Mouse (Mus musculus): ENCODE data around the gene Ccdc8. TPM values are rescaled to one million over a fixed set of nuclear protein-coding genes. Genes with fewer than 3 reads are reported as not detected.

The Ccdc8 gene
- 3.1 and 4.5 TPM in 2 replicates for polyA plus RNA-seq (2014; fragmentation: Nextera tagmentation; extraction: Ambion mirVana)

GRCm38 (mm10) chr7:16992451-16992807 is at the start of gene Ccdc8:
Gene Ccdc8, plus strand, starts transcription at chr7:16992708.
- Histone ChIP-seq H3K4me3 (replicated peaks; ENCODE audit: low read depth, low read length) (peak within 1 kb of the TSS; percentile 33; the same call in 1 of the 2 replicates), H3K9ac (replicated peaks; ENCODE audit: low read length) (peak within 1 kb of the TSS; percentile 45), H3K9me3 (ENCODE audit: control insufficient read depth, low read length) (no peaks in the 10 kb centered on the region), H3K4me1 (ENCODE audit: control insufficient read depth, insufficient read depth, low read length) (peaks cover 32% of the 10 kb centered on the region), H3K36me3 (ENCODE audit: control insufficient read depth, insufficient read depth, low read length) (no peaks in the 10 kb centered on the region), H3K4me2 (ENCODE audit: low read length) (peak within 1 kb of the TSS; percentile 49), H3K27me3 (ENCODE audit: control insufficient read depth, insufficient read depth, low read length) (no peaks in the 10 kb centered on the region), H3K27ac (replicated peaks; ENCODE audit: low read depth, low read length) (peak within 1 kb of the TSS; percentile 67)
- DNase-seq, result no peak
- ATAC-seq (ENCODE audit: low FRiP score, low TSS enrichment), result no peak
- WGBS, result 95% methylated on average over 5 of the region's 5 CpGs

GRCm38 (mm10) chr7:16942861-16943260 is 49.6 kb upstream of the Ccdc8 start:
- H3K36me3 ChIP-seq (ENCODE audit: control insufficient read depth, insufficient read depth, low read length), result no peaks in the 10 kb centered on the region; the same call in 1 of the 2 replicates
- H3K4me3 ChIP-seq (replicated peaks; ENCODE audit: low read depth, low read length), result no peak overlapping the region
- H3K27ac ChIP-seq (replicated peaks; ENCODE audit: low read depth, low read length), result peak overlapping the region; percentile 97
- no peak for ATAC-seq (ENCODE audit: low FRiP score, low TSS enrichment)
- no peak overlapping the region for H3K9ac ChIP-seq (replicated peaks; ENCODE audit: low read length)
- 30% methylated on average over 4 of the region's 4 CpGs for WGBS
- H3K4me1 ChIP-seq (ENCODE audit: control insufficient read depth, insufficient read depth, low read length), result peaks cover 75% of the 10 kb centered on the region
- H3K27me3 ChIP-seq (ENCODE audit: control insufficient read depth, insufficient read depth, low read length), result no peaks in the 10 kb centered on the region
- DNase-seq, result peak; percentile 83
- 0 out of 2 replicates have a peak overlapping the region, but pooled peaks have one; percentile 17 for H3K4me2 ChIP-seq (ENCODE audit: low read length)
- H3K9me3 ChIP-seq (ENCODE audit: control insufficient read depth, low read length), result no peaks in the 10 kb centered on the region

- peak within 1 kb of the TSS; percentile 94 for H3K9ac ChIP-seq (replicated peaks; ENCODE audit: low read length)
- no peaks in the 10 kb centered on the region for H3K27me3 ChIP-seq (ENCODE audit: control insufficient read depth, insufficient read depth, low read length)
- peaks cover 77% of the 10 kb centered on the region for H3K4me1 ChIP-seq (ENCODE audit: control insufficient read depth, insufficient read depth, low read length)
- peak; percentile 97 for DNase-seq
- H3K36me3 ChIP-seq (ENCODE audit: control insufficient read depth, insufficient read depth, low read length), result peaks cover 8% of the 10 kb centered on the region
- 11% methylated on average over 36 of the region's 36 CpGs for WGBS
- H3K27ac ChIP-seq (replicated peaks; ENCODE audit: low read depth, low read length), result peak within 1 kb of the TSS; percentile 97
- H3K9me3 ChIP-seq (ENCODE audit: control insufficient read depth, low read length), result no peaks in the 10 kb centered on the region
- ATAC-seq (ENCODE audit: low FRiP score, low TSS enrichment), result peak; percentile 90
- peak within 1 kb of the TSS; percentile 96 for H3K4me2 ChIP-seq (ENCODE audit: low read length)
- peak within 1 kb of the TSS; percentile 80 for H3K4me3 ChIP-seq (replicated peaks; ENCODE audit: low read depth, low read length)
These were observed 48.3 kb upstream of the Ccdc8 start, which contains the start of gene Pnmal2 for GRCm38 (mm10) chr7:16944061-16944807. Gene Pnmal2, plus strand, starts transcription at chr7:16944682.

GRCm38 (mm10) chr7:16944808-16945315 is 47.6 kb upstream of the Ccdc8 start:
- H3K4me3 ChIP-seq (replicated peaks; ENCODE audit: low read depth, low read length), result peak overlapping the region; percentile 80
- H3K36me3 ChIP-seq (ENCODE audit: control insufficient read depth, insufficient read depth, low read length), result peaks cover 11% of the 10 kb centered on the region
- peak overlapping the region; percentile 96 for H3K4me2 ChIP-seq (ENCODE audit: low read length)
- ATAC-seq (ENCODE audit: low FRiP score, low TSS enrichment), result no peak; the same call in 1 of the 2 replicates
- DNase-seq, result no peak
- WGBS, result under 1% methylated on average over 22 of the region's 22 CpGs
- H3K27ac ChIP-seq (replicated peaks; ENCODE audit: low read depth, low read length), result peak overlapping the region; percentile 97
- H3K4me1 ChIP-seq (ENCODE audit: control insufficient read depth, insufficient read depth, low read length), result peaks cover 81% of the 10 kb centered on the region
- H3K9me3 ChIP-seq (ENCODE audit: control insufficient read depth, low read length), result no peaks in the 10 kb centered on the region
- peak overlapping the region; percentile 94 for H3K9ac ChIP-seq (replicated peaks; ENCODE audit: low read length)
- no peaks in the 10 kb centered on the region for H3K27me3 ChIP-seq (ENCODE audit: control insufficient read depth, insufficient read depth, low read length)

GRCm38 (mm10) chr7:16945419-16945818 is 47.1 kb upstream of the Ccdc8 start:
- Histone ChIP-seq H3K4me2 (ENCODE audit: low read length) (peak overlapping the region; percentile 96), H3K4me3 (replicated peaks; ENCODE audit: low read depth, low read length) (peak overlapping the region; percentile 80), H3K9me3 (ENCODE audit: control insufficient read depth, low read length) (no peaks in the 10 kb centered on the region), H3K9ac (replicated peaks; ENCODE audit: low read length) (peak overlapping the region; percentile 94), H3K36me3 (ENCODE audit: control insufficient read depth, insufficient read depth, low read length) (peaks cover 11% of the 10 kb centered on the region), H3K27ac (replicated peaks; ENCODE audit: low read depth, low read length) (peak overlapping the region; percentile 97), H3K27me3 (ENCODE audit: control insufficient read depth, insufficient read depth, low read length) (no peaks in the 10 kb centered on the region), H3K4me1 (ENCODE audit: control insufficient read depth, insufficient read depth, low read length) (peaks cover 79% of the 10 kb centered on the region)
- no peak for ATAC-seq (ENCODE audit: low FRiP score, low TSS enrichment)
- DNase-seq, result peak; percentile 53
- 10% methylated on average over 17 of the region's 17 CpGs for WGBS

- H3K9ac ChIP-seq (replicated peaks; ENCODE audit: low read length), result peak overlapping the region; percentile 94
- ATAC-seq (ENCODE audit: low FRiP score, low TSS enrichment) (no peak), DNase-seq (peak; percentile 64)
- peak overlapping the region; percentile 97 for H3K27ac ChIP-seq (replicated peaks; ENCODE audit: low read depth, low read length)
- peak overlapping the region; percentile 96 for H3K4me2 ChIP-seq (ENCODE audit: low read length)
- H3K9me3 ChIP-seq (ENCODE audit: control insufficient read depth, low read length), result no peaks in the 10 kb centered on the region
- H3K36me3 ChIP-seq (ENCODE audit: control insufficient read depth, insufficient read depth, low read length), result peaks cover 11% of the 10 kb centered on the region
- peaks cover 70% of the 10 kb centered on the region for H3K4me1 ChIP-seq (ENCODE audit: control insufficient read depth, insufficient read depth, low read length)
- WGBS, result 1% methylated on average over 53 of the region's 53 CpGs
- H3K4me3 ChIP-seq (replicated peaks; ENCODE audit: low read depth, low read length), result peak overlapping the region; percentile 80
- no peaks in the 10 kb centered on the region for H3K27me3 ChIP-seq (ENCODE audit: control insufficient read depth, insufficient read depth, low read length)
These were observed 45.8 kb upstream of the Ccdc8 start for GRCm38 (mm10) chr7:16946441-16947348.

GRCm38 (mm10) chr7:16947349-16947895 is 45.1 kb upstream of the Ccdc8 start:
- DNase-seq, result peak; percentile 46
- H3K27me3 ChIP-seq (ENCODE audit: control insufficient read depth, insufficient read depth, low read length), result no peaks in the 10 kb centered on the region
- H3K4me2 ChIP-seq (ENCODE audit: low read length), result peak overlapping the region; percentile 96
- peak overlapping the region; percentile 80 for H3K4me3 ChIP-seq (replicated peaks; ENCODE audit: low read depth, low read length)
- no peak for ATAC-seq (ENCODE audit: low FRiP score, low TSS enrichment)
- peak overlapping the region; percentile 97 for H3K27ac ChIP-seq (replicated peaks; ENCODE audit: low read depth, low read length)
- WGBS, result 13% methylated on average over 22 of the region's 22 CpGs
- peaks cover 11% of the 10 kb centered on the region for H3K36me3 ChIP-seq (ENCODE audit: control insufficient read depth, insufficient read depth, low read length)
- H3K9me3 ChIP-seq (ENCODE audit: control insufficient read depth, low read length), result no peaks in the 10 kb centered on the region
- peaks cover 65% of the 10 kb centered on the region for H3K4me1 ChIP-seq (ENCODE audit: control insufficient read depth, insufficient read depth, low read length)
- peak overlapping the region; percentile 94 for H3K9ac ChIP-seq (replicated peaks; ENCODE audit: low read length)

GRCm38 (mm10) chr7:16947959-16948361 is 44.5 kb upstream of the Ccdc8 start:
- Histone ChIP-seq H3K9me3 (ENCODE audit: control insufficient read depth, low read length) (no peaks in the 10 kb centered on the region), H3K4me3 (replicated peaks; ENCODE audit: low read depth, low read length) (peak overlapping the region; percentile 80), H3K27ac (replicated peaks; ENCODE audit: low read depth, low read length) (peak overlapping the region; percentile 97), H3K27me3 (ENCODE audit: control insufficient read depth, insufficient read depth, low read length) (no peaks in the 10 kb centered on the region), H3K4me2 (ENCODE audit: low read length) (peak overlapping the region; percentile 96), H3K36me3 (ENCODE audit: control insufficient read depth, insufficient read depth, low read length) (peaks cover 11% of the 10 kb centered on the region), H3K9ac (replicated peaks; ENCODE audit: low read length) (peak overlapping the region; percentile 94), H3K4me1 (ENCODE audit: control insufficient read depth, insufficient read depth, low read length) (peaks cover 60% of the 10 kb centered on the region)
- WGBS, result 6% methylated on average over 4 of the region's 4 CpGs
- ATAC-seq (ENCODE audit: low FRiP score, low TSS enrichment), result no peak
- peak; percentile 71 for DNase-seq
